Mouse (Mus musculus) heart, embryonic 10.5 days (tissue): ENCODE results near the gene Cbfa2t2. TPM values are rescaled to one million over a fixed set of nuclear protein-coding genes. Genes with fewer than 3 reads are reported as not detected.

Source experiments
- polyA plus RNA-seq: library from polyadenylated mRNA; unstranded; fragments of >200 nt; fragmentation: Nextera tagmentation; extraction: Ambion mirVana; gene quantifications from 2 replicates; pipeline ENCODE4 v1.2.1, GENCODE M21; 2016

The Cbfa2t2 gene
- polyA plus RNA-seq, 1 experiment from 2014 or later: 44.6 TPM

Other genes with a start within 250 kb of the Cbfa2t2 start
- 0.39 TPM in 1 of 2 replicates, not detected in the other for gene Bpifb1, start 245.7 kb upstream of the Cbfa2t2 start, polyA plus RNA-seq
- 0.48 and 0.51 TPM in 2 replicates for gene Bpifb5, start 212.7 kb upstream of the Cbfa2t2 start, polyA plus RNA-seq
- 0.07 TPM in 1 of 2 replicates, not detected in the other for gene Bpifb9a, start 178.6 kb upstream of the Cbfa2t2 start, polyA plus RNA-seq
- gene Bpifb9b, start 129.3 kb upstream of the Cbfa2t2 start, polyA plus RNA-seq: not detected in 2 replicates
- 15.7 and 18.7 TPM in 2 replicates for gene Cdk5rap1, start 63.5 kb upstream of the Cbfa2t2 start, polyA plus RNA-seq
- gene Snta1, start 28.4 kb upstream of the Cbfa2t2 start, polyA plus RNA-seq: 28.1 and 42.0 TPM in 2 replicates
- 1.2 and 1.5 TPM in 2 replicates for gene 1700003F12Rik, start 110.6 kb downstream of the Cbfa2t2 start, polyA plus RNA-seq
- 0.31 and 0.43 TPM in 2 replicates for gene Actl10, start 115.3 kb downstream of the Cbfa2t2 start, polyA plus RNA-seq
- gene Necab3, start 122.4 kb downstream of the Cbfa2t2 start, polyA plus RNA-seq: 0.94 and 1.6 TPM in 2 replicates
- gene E2f1, start 133.4 kb downstream of the Cbfa2t2 start, polyA plus RNA-seq: 18.0 and 18.6 TPM in 2 replicates
- gene Pxmp4, start 167.2 kb downstream of the Cbfa2t2 start, polyA plus RNA-seq: 19.9 and 21.5 TPM in 2 replicates
- 0.87 and 0.95 TPM in 2 replicates for gene Zfp341, start 176.8 kb downstream of the Cbfa2t2 start, polyA plus RNA-seq
- gene 4930519P11Rik, start 177.0 kb downstream of the Cbfa2t2 start, polyA plus RNA-seq: 0.32 and 0.69 TPM in 2 replicates
- 13.5 and 17.4 TPM in 2 replicates for gene Chmp4b, start 215.2 kb downstream of the Cbfa2t2 start, polyA plus RNA-seq